8 mouse cellular contexts compared by ENCODE assay signal in the genomic region with DNA sequence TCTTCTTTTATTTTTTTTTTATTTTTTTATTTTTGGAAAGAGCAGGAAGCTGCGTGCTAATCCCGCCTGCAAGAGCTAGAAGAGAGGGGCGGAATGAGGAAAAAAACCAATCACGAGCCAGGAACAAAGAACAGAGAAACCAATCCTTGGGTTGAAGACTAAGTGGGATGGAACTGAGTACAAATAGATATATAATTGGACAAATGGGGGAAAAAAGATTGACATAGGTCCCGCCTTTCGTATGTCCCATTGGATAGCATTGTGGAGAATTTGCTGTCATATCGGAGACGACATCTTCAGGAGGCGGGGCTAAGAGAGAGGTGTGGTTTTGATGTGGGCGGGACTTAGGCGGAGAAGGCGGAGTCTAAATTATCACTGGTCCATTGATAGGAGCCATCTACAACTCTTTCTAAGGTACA. TPM values are rescaled to one million over a fixed set of nuclear protein-coding genes. Genes with fewer than 3 reads are reported as not detected.
DNase-seq lines count a peak whose midpoint lies in the region; ATAC-seq and TF ChIP-seq lines count a peak whose summit lies in the region.

No protein-coding gene starts in this region.

- peak; percentile 92 for ATAC-seq in forebrain, embryonic 14.5 days
- peak; percentile 95 for ATAC-seq in neural tube, embryonic 15.5 days (ENCODE audit: low FRiP score)

- TF ChIP-seq POLR2A in ES-Bruce4 (IDR thresholded peaks at IDR 0.05; ENCODE audit: insufficient read depth, low read length) = no peak

- peak overlapping the region; percentile 71 for H3K4me3 ChIP-seq in ES-Bruce4 (ENCODE audit: low read depth, low read length)
- peak overlapping the region; percentile 74 for H3K4me3 ChIP-seq in forebrain, embryonic 14.5 days (ENCODE audit: low read depth, low read length)
- H3K4me3 ChIP-seq in neural tube, embryonic 15.5 days (replicated peaks) = peak overlapping the region; percentile 67

- H3K9ac ChIP-seq in ES-Bruce4 (ENCODE audit: low read depth, poor library complexity, severe bottlenecking) = peak overlapping the region; percentile 61; the same call in 1 of the 2 replicates
- peak overlapping the region; percentile 43; the same call in 1 of the 2 replicates for H3K9ac ChIP-seq in forebrain, embryonic 14.5 days (ENCODE audit: low read length)
- no peak overlapping the region for H3K9ac ChIP-seq in neural tube, embryonic 15.5 days (replicated peaks)

- H3K27ac ChIP-seq in ES-Bruce4 (ENCODE audit: insufficient read depth, low read length) = no peak overlapping the region
- H3K27ac ChIP-seq in forebrain, embryonic 14.5 days (ENCODE audit: low read depth, low read length) = peak overlapping the region; percentile 52; the same call in 1 of the 2 replicates
- peak overlapping the region; percentile 92 for H3K27ac ChIP-seq in neural tube, embryonic 15.5 days (replicated peaks)

- peak; percentile 94 for DNase-seq in cerebellum, adult 11 months
- peak; percentile 98 for DNase-seq in forebrain, embryonic 14.5 days (ENCODE audit: low spot score)
- DNase-seq in heart, postnatal 14 days = peak; percentile 78 to 88
- DNase-seq in layer of hippocampus, adult 11-12 months (ENCODE audit: low spot score) = peak; percentile 96
- DNase-seq in lung, adult 18-20 months = peak; percentile 94 to 95
- peak; percentile 92 for DNase-seq in testis, postnatal 14 days (ENCODE audit: low spot score)

- 0 out of 2 replicates have a peak, but pooled peaks cover 3% of the 10 kb centered on the region for H3K27me3 ChIP-seq in ES-Bruce4 (ENCODE audit: control insufficient read depth, insufficient read depth, low read length, poor library complexity, severe bottlenecking)
- no peaks in the 10 kb centered on the region for H3K27me3 ChIP-seq in forebrain, embryonic 14.5 days (replicated peaks; ENCODE audit: control insufficient read depth, insufficient read depth, low read length)
- no peaks in the 10 kb centered on the region for H3K27me3 ChIP-seq in neural tube, embryonic 15.5 days (replicated peaks)

- H3K4me2 ChIP-seq in forebrain, embryonic 14.5 days (ENCODE audit: low read length) = 0 out of 2 replicates have a peak overlapping the region, but pooled peaks have one; percentile 12
- H3K4me2 ChIP-seq in neural tube, embryonic 15.5 days = peak overlapping the region; percentile 74

- no peak for TF ChIP-seq CTCF in ES-Bruce4 (IDR thresholded peaks at IDR 0.05; ENCODE audit: low read depth, low read length)

- intact Hi-C loops in heart, postnatal 14 days (cut with DNase I) = loop anchor here (5.0 kb wide), 2 partner anchors 130 kb away; partner anchors contain the start of gene Lyrm9

- WGBS in forebrain, embryonic 14.5 days = under 1% methylated on average over 12 of the region's 12 CpGs
- WGBS in neural tube, embryonic 15.5 days = 0% methylated on average over 12 of the region's 12 CpGs

- no peak for TF ChIP-seq EP300 in ES-Bruce4 (IDR thresholded peaks at IDR 0.05; ENCODE audit: insufficient read depth, low read depth, low read length)

- H3K36me3 ChIP-seq in ES-Bruce4 (ENCODE audit: control insufficient read depth, insufficient read depth, low read length, poor library complexity, severe bottlenecking) = no peaks in the 10 kb centered on the region; the same call in 1 of the 2 replicates
- H3K36me3 ChIP-seq in forebrain, embryonic 14.5 days (ENCODE audit: control insufficient read depth, insufficient read depth, low read length) = no peaks in the 10 kb centered on the region
- H3K36me3 ChIP-seq in neural tube, embryonic 15.5 days = no peaks in the 10 kb centered on the region

- no peaks in the 10 kb centered on the region for H3K9me3 ChIP-seq in ES-Bruce4 (replicated peaks; ENCODE audit: control insufficient read depth, insufficient read depth, low read length, poor library complexity, severe bottlenecking)
- H3K9me3 ChIP-seq in forebrain, embryonic 14.5 days (replicated peaks; ENCODE audit: control insufficient read depth, low read length) = no peaks in the 10 kb centered on the region
- H3K9me3 ChIP-seq in neural tube, embryonic 15.5 days (replicated peaks) = no peaks in the 10 kb centered on the region

- no peaks in the 10 kb centered on the region for H3K4me1 ChIP-seq in ES-Bruce4 (ENCODE audit: control insufficient read depth, insufficient read depth, low read length)
- peaks cover 33% of the 10 kb centered on the region for H3K4me1 ChIP-seq in forebrain, embryonic 14.5 days (ENCODE audit: control insufficient read depth, insufficient read depth, low read length)
- peaks cover 33% of the 10 kb centered on the region for H3K4me1 ChIP-seq in neural tube, embryonic 15.5 days

RNA-seq across cellular contexts. Expression of gene Nlk, which starts 0.6 kb away (rescaled TPM):
- 39.7 and 47.6 TPM in 2 replicates for polyA plus RNA-seq in ES-Bruce4 (2011; ENCODE audit: insufficient read depth, insufficient read length, low read depth, missing spikeins)
- 31.6 and 38.0 TPM in 2 replicates for polyA plus RNA-seq in forebrain, embryonic 14.5 days (2014; fragmentation: Nextera tagmentation; extraction: Ambion mirVana)
- total RNA-seq in heart, postnatal 14 days (2021) = 10 to 100 TPM; 14.4 to 16.3 TPM
- 21.1 and 25.4 TPM in 2 replicates for polyA plus RNA-seq in neural tube, embryonic 15.5 days (2015; fragmentation: Nextera tagmentation; extraction: Ambion mirVana)

RNA-seq across cellular contexts. Expression of gene Ccnq, which starts 53.8 kb away (rescaled TPM):
- 16.1 and 18.3 TPM in 2 replicates for polyA plus RNA-seq in ES-Bruce4 (2011; ENCODE audit: insufficient read depth, insufficient read length, low read depth, missing spikeins)
- 40.7 and 48.9 TPM in 2 replicates for polyA plus RNA-seq in forebrain, embryonic 14.5 days (2014; fragmentation: Nextera tagmentation; extraction: Ambion mirVana)
- total RNA-seq in heart, postnatal 14 days (2021) = 10 to 100 TPM; 12.9 to 14.2 TPM
- 31.2 and 32.2 TPM in 2 replicates for polyA plus RNA-seq in neural tube, embryonic 15.5 days (2015; fragmentation: Nextera tagmentation; extraction: Ambion mirVana)
